Mouse (Mus musculus) urinary bladder, postnatal 25 days (tissue): ENCODE measurements around the gene Slc39a11.

ENCODE experiments used
- DNase-seq: peaks from one replicate; pipeline ENCODE4 v3.0.0; 2022; ENCODE audit warnings: low spot score

Gene Slc39a11

DNA sequence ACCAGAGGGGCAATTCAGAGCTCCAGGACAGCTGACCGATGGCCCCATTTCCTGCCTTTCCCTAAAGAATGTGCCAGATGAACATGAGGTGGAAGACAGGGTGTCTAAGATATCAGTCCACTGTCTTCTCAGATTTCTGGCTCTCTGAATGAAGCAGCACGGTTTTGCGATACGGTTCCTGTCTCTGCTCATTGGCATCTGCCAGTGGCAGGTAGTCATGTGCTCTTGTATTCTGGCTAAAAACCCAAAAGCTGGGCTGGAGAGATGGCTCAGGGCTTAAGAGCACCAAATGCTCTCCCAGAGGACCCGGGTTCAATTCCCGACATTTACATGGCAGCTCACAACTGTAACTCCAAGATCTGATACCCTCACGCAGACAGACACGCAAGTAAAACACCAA is 108.8 kb downstream of the Slc39a11 start:
- no peak for DNase-seq

GRCm38 (mm10) chr11:113539502-113540209 is 110.2 kb downstream of the Slc39a11 start:
- DNase-seq, result no peak

GRCm38 (mm10) chr11:113539079-113539478 is 110.8 kb downstream of the Slc39a11 start:
- no peak for DNase-seq

GRCm38 (mm10) chr11:113538406-113538917 is 111.4 kb downstream of the Slc39a11 start:
- DNase-seq, result no peak

GRCm38 (mm10) chr11:113537715-113538114 is 112.2 kb downstream of the Slc39a11 start:
- no peak for DNase-seq

DNA sequence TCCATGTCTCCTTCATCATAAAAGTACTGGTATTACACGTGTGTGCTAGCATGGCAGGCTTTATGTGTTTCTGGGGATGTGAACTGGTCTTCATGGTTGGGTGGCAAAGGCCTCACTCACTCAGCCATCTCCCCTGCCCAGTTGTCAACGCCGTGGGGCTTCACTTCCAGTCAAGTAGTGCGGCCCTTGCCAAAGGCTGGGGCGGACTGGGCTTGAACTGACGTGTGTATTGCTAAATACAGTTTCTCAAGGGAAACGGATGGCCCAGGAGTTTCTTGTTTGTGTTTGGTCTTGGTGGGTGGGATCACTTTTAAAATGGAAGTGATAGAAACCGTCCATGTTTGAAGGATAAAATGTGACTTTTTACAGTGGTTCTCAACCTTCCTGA is 112.7 kb downstream of the Slc39a11 start:
- no peak for DNase-seq

- no peak for DNase-seq
Measured at GRCm38 (mm10) chr11:113536308-113537198, 113.3 kb downstream of the Slc39a11 start.

- DNase-seq, result no peak
Measured at GRCm38 (mm10) chr11:113534341-113534740, 115.5 kb downstream of the Slc39a11 start.

DNA sequence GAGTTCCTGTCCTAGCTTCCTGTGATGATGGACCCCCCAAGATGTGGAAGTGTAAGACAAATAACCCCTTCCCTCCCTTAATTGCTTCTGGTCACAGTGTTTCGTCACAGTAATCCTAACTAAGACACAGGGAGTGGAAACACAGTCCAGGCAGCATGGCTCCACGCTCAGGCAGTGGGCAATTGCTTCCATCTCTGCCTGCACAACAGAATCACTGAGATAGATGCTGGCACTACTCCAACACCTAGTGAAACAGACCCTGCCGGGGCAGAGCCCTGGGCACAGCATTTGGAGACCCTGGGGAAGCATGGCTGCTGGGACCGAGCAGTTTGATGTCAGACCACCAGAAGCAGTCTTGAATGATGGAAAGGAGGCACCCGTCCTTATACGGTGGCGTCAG is 115.9 kb downstream of the Slc39a11 start:
- DNase-seq, result no peak

DNA sequence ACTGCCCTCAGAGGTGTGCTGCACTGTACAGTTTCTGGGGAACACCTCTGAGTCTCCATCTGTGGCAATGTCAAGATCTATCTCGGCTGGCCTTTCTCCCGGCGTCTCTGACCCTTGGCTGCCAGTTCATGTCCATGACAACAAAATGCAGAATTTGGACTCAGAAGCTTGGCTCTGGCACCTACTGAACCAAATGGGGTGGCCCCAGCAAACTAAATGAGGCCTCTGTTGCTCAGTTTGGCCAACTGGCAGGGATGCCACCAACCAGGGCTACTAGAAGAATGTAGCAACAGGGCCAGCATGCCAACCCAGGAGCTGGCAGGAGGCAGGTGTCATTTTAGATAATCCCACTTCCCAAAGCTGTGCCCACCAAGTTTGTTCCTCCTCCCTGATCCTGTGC is 121.5 kb downstream of the Slc39a11 start:
- no peak for DNase-seq

GRCm38 (mm10) chr11:113525731-113526130 is 124.1 kb downstream of the Slc39a11 start:
- DNase-seq, result no peak

- no peak for DNase-seq
Measured at GRCm38 (mm10) chr11:113522726-113523125, 127.2 kb downstream of the Slc39a11 start.

DNA sequence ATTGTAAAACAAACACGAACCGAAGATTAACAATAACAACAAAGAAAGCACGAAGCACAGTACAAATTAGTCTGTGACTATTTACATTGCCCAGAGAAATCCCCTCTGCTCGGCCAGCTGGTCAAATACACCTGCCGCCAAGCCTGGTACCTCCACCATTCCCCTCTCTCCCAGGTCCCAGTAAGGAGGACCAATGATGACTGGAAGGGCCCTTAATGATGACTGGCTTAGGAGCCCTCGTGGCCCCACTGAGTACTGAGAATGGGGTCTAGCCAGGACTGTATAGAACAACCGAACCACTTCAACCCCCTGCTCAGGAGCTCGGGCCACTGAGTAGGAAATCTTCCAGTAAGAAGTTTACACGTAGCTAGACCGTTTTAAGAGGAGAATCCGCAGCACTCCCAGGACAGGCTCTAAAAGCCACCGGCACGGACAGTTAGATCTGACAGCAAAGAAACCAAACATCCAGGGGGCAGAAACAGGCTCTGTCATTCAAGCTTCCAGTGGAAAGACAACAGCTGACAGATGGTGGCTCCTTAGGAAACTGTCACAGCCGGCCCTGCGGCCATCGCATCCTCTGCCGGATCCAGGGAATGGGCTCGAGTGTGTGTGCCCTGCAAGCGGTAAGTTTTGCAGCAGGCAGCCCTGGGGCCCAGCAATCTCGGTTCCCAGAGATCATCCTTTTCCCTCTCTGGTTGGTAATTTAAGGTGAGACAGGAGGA is 128.2 kb downstream of the Slc39a11 start:
- no peak for DNase-seq

- DNase-seq, result no peak
Measured at GRCm38 (mm10) chr11:113520851-113521461, 128.9 kb downstream of the Slc39a11 start.

- DNase-seq, result no peak
Measured at GRCm38 (mm10) chr11:113520373-113520772, 129.5 kb downstream of the Slc39a11 start.

- DNase-seq, result no peak
Measured at GRCm38 (mm10) chr11:113519973-113520372, 129.9 kb downstream of the Slc39a11 start.

- no peak for DNase-seq
Measured at GRCm38 (mm10) chr11:113518176-113518575, 131.7 kb downstream of the Slc39a11 start.

- no peak for DNase-seq
Measured at GRCm38 (mm10) chr11:113516156-113516555, 133.7 kb downstream of the Slc39a11 start.

DNA sequence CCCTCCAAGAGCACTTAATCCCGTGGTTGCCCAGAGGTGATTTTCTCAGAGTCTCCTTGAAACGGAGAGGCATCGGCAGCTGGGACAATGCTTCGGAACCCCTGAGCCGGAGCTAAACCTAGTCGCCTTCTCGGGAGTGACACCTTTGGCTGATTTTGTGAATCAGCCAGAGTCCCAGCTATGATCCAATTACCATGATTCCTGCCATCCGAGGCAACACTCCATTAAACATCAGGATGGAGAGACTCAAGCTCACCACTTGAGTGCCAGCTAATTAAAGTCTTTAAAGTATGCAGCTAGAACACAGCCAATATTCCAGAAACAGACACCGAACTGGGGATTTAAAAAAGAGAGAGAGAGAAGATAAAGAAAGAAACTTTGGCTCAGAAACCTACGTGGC is 136.9 kb downstream of the Slc39a11 start:
- DNase-seq, result no peak

GRCm38 (mm10) chr11:113512150-113512549 is 137.7 kb downstream of the Slc39a11 start:
- DNase-seq, result no peak

GRCm38 (mm10) chr11:113510969-113511625 is 138.8 kb downstream of the Slc39a11 start:
- DNase-seq, result no peak
